Mouse (Mus musculus) heart, adult 2 months (tissue): ENCODE results near the gene Pdzd7.
A peak's percentile ranks its signal among the peaks of the same experiment; 100 is the strongest.

Experiments
- CTCF ChIP-seq: fragments of 200-600 bp; IDR thresholded peaks from 2 replicates; pipeline ENCODE4 v1.8.1; 2022; ENCODE audit warnings: antibody characterized with exemption, mild to moderate bottlenecking, moderate library complexity
- EP300 ChIP-seq: fragments of 200-500 bp; IDR thresholded peaks from 2 replicates; pipeline ENCODE4 v1.6.1; 2011; ENCODE audit warnings: low read depth, low read length, control low read depth; ENCODE audit not compliant: insufficient read depth
- POLR2A ChIP-seq: fragments of 200-500 bp; IDR thresholded peaks from 2 replicates; pipeline ENCODE4 v1.6.1; 2011; ENCODE audit warnings: mild to moderate bottlenecking, low read depth, low read length, control low read depth; ENCODE audit not compliant: insufficient read depth

GRCm38 (mm10) chr19:45047417-45047934 is 2.0 kb upstream of the Pdzd7 start, which contains the start of gene Sfxn3:
- TF ChIP-seq POLR2A: peak; percentile 82
- peak; percentile 93 for TF ChIP-seq CTCF
- no peak for TF ChIP-seq EP300
